Mouse (Mus musculus) embryo, embryonic 11 days (tissue): ENCODE data around the gene Arhgap6.

ENCODE experiments used
- DNase-seq: peaks from one replicate; pipeline ENCODE4 v3.0.0-alpha.2; 2015

The Arhgap6 gene

DNA sequence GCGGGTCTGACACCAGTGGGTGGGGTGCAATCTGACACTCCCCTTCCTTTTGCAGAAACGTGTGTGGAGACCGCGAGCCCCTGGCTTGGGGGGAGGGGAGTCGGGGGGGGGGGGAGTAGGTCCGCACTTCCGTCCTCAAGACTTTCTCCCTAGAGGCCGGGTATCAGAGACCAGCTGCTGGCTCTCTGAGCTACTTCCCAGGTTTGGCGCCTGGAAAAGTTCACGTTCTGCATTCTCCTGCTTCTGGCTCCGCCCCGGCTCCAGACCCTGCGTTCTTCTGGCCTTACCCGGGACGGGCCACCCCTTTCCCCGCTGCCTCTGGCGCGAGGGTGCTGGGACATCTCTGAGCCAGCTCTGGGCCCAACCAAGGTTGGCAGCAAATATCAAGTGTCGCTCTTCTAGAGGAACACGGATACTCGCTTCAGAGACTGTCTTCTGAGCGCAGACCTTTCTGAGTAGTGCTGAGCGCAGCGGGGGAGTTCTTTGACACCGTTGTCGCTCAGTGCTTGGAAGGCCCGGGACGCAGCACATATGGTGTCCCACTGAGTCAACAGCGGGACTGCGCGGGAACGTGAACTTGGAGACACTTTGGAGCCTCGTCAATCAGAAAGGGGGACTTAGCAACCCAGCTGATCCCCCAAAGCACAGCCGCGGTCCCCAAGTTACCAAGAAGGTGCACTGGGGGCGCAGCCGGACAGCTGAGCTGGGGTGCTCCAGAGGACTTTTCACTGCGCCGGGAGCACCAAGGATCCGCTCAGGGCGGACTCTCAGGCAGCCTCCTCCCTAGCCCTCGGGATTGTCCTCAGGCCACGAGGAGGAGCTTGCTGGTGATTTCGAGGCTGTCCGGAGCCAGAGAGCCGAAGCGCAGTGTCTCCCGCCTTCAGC lies at the start of gene Arhgap6:
Gene Arhgap6, plus strand, starts transcription at position 126 of the 885 bp plus-strand sequence.
- peak; percentile 54 for DNase-seq

DNA sequence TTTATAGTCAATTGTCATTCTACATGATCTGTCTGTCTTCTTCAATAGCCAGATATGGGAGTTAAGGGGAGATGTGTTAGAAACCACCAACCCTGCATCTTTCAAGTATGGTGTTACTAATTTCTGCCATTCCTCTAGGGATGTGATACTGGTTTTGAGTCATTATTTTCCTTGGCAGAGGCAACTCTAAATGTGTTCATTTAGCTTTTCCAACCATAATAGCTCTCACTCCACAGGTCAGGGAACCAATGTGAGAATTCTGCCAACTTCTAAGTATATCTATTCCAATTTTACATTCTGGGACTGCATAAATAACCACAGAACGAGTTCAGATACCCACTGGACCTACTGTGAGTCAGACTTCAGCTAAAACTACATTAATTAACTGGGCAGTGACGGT lies 47.9 kb upstream of the Arhgap6 start:
- no peak for DNase-seq

- DNase-seq = peak; percentile 42
Observed at GRCm38 (mm10) chrX:168795859-168796848, 1.3 kb downstream of the Arhgap6 start.

DNA sequence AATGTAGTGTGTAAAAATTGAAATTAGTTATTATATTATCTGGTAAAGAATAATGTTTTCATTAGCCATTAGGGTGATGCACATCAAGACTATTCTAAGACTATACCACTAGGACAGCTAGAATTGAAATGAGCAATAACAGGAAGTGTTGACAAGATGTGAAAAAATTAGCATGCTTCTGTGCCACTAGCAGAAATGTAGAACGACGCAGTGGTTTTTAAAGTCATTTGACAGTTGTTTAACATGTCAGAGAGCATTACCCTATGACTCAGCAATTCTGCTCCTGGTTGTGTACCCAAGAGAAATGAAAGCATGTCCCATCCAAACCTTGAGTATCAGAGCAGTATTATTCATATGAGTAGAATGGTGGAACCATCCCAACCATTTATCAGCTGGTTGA lies 9.8 kb downstream of the Arhgap6 start:
- no peak for DNase-seq

- DNase-seq = no peak
Observed at GRCm38 (mm10) chrX:168810513-168811265, 15.8 kb downstream of the Arhgap6 start.

GRCm38 (mm10) chrX:168818858-168819257 lies 24.0 kb downstream of the Arhgap6 start:
- peak; percentile 1 for DNase-seq

DNA sequence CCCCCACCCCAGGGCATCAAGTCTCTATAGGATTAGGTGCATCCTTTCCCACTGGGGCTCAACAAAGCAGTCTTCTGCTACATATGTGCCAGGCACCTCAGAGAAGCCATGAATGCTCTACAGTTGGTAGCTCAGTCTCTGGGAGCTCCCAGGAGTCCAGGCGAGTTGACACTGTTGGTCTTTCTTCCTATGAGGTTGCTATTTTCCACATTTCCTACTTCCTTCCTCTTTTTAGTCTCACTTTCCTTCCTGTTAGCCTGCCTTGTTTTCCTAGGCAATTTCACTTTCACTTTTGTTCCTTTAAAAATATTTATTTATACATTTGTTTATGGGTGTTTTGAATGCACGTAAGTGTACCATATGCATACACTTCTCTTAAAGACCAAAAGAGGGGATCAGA lies 29.3 kb downstream of the Arhgap6 start:
- no peak for DNase-seq

DNA sequence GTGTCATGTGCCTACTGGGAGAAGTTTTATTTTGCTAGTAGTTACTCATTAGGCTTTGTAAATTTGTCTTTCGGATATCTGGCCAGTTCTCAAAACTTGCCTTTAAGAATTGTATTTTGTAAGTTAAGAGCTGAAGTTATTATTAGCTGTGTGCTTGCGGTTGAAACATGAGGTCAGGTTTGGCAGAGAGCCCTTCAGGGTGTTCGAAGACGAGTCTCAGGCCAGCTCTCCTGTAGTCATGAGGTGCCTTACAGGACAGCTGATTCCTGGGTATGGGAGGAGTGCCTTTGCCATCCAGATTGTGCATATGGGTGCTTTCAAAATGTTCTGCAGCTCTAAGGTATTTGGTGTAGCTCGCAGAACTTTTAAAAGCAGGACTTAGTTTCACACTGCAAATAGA lies 37.4 kb downstream of the Arhgap6 start:
- DNase-seq = no peak

- DNase-seq = no peak
Observed at GRCm38 (mm10) chrX:168848062-168848461, 53.2 kb downstream of the Arhgap6 start.

GRCm38 (mm10) chrX:168874688-168875087 lies 79.8 kb downstream of the Arhgap6 start:
- DNase-seq = no peak

DNA sequence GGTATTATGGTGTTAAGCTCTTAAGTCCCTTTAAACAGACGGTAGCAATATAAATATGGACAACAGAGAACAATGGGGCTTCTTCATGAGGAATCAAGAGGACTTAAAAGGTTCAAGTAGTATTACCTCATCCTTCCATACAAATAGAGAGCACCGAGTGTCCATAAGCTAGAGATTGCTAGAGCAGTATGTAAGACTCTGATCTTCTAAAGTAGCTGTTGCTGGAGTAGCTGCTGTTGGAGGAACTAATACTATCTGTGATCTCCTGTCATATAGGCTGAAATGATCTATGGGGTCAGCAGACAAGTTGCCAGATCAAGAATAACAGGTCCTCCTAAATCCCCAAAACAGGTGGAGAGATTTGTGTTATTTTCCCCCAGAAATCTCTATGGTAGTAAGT lies 108.7 kb downstream of the Arhgap6 start:
- DNase-seq = no peak

DNA sequence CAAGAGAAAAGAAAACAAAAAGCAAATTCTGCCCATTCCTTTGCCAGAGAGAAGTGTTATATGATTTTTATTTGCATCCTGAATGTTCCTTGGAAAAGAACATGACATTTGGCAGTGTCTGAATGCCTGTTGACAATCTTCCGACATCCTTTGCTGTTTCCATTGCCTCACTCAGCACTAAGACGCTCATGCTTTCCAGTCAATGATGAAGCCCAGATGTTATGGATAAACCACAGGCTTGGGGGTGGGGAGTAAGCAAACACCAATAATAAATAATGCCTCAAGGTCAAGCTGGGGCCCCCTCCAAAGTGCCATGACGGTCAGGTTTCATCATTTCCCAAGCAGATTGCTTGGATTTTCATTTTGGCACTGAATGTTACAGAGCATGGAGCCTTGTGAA lies 109.2 kb downstream of the Arhgap6 start:
- no peak for DNase-seq

- DNase-seq = peak; percentile 1
Observed at GRCm38 (mm10) chrX:168907586-168907985, 112.7 kb downstream of the Arhgap6 start.

DNA sequence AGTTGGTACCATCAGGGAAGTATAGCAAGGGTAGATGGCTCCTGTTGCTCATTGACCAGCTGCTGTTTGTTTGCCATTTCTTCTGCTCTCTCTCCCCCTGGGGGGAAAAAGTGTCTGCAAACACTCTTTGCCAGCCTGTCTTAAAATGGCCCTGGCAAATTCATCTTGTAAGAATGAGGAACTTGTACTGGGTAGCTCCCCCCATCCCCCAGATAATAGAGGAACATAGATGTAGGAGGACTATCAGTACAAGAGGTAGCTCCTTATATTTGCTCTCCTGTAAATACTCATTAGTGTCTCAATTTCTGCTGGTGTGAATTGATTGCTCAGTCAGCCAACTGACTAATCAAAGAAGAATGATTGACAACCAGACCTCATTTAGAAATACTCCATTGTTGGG lies 118.6 kb downstream of the Arhgap6 start:
- DNase-seq = no peak

- DNase-seq = no peak
Observed at GRCm38 (mm10) chrX:168920942-168921341, 126.0 kb downstream of the Arhgap6 start.

DNA sequence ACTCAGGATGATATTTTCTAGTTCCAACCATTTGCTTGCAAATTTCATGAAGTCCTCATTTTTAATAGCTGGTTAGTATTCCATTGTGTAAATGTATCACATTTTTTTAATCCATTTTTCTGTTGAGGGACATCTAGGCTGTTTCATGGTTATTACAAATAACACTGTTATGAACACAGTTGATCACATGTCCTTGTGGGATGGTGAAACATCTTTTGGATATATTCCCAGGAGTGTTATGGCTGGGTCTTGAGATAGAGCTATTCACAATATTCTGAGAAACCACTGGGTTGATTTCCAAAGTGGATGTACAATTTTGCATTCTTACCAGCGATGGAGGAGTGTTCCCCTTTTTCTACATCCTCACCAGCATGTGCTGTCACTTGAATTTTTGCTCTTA lies 137.5 kb downstream of the Arhgap6 start:
- DNase-seq = no peak

GRCm38 (mm10) chrX:168935447-168935846 lies 140.5 kb downstream of the Arhgap6 start:
- peak; percentile 34 for DNase-seq

- DNase-seq = peak; percentile 35
Observed at GRCm38 (mm10) chrX:168937941-168938340, 143.0 kb downstream of the Arhgap6 start.

GRCm38 (mm10) chrX:168941684-168942083 lies 146.8 kb downstream of the Arhgap6 start:
- no peak for DNase-seq

GRCm38 (mm10) chrX:168943217-168943616 lies 148.3 kb downstream of the Arhgap6 start:
- DNase-seq = no peak

DNA sequence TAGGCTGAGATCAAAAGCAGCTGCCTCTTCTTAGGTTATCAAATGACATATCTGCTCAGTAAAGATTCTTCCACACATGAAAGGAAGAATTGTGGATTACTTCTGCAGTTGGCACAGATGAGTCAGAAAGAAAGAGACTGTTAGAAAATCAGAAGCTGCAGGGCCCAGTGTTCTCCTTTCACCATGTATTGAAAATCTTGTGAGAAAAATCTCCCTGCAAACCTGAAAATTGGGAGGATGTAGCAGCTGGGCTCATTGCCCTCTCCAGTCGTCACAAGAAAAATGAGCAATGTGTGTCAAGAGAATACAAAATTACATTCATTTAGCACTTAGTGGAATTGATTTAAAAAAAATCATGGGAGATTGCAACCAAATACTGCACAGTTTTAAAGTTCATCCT lies 180.5 kb downstream of the Arhgap6 start:
- DNase-seq = no peak

DNA sequence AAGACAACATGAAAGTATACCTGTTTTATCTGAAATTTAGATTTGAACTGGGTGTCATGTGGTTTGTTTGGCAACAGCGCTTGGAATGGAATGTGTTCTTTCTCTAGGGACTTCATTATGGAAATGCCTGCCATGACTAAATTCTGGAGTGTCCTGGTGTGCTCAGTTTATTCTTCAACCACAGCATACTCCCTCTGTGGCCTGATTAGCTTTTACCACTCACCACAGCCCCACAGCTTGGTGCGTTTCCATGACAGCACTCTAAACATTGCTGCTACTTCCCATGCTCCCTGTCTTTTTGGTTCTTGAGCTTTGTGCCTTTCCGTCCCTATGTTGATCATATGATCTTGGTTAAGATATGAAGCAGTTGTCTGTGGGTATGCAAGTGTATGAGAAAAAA lies 182.9 kb downstream of the Arhgap6 start:
- no peak for DNase-seq

DNA sequence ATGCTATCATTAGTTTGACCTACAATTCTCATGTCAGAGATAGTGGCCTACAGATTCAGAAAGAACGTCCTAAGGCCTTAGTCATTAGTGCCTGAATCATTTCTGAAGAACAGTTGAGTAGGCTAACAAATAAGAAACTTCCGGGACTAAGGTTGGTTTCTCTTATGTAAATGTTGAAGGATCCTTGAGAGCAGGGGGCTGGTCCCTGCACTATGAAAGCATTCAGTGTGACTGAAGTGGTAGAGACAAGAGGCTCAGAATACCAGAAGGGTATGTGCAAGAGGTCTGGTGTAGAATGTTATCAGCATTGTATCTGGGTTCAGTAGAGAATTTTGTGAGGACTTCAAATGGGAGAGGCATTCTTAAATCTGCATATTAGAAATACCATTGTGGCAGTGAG lies 185.5 kb downstream of the Arhgap6 start:
- no peak for DNase-seq
